Mouse (Mus musculus) olfactory bulb, adult 2 months (tissue): ENCODE data around the gene Psmf1. TPM values are rescaled to one million over a fixed set of nuclear protein-coding genes. Genes with fewer than 3 reads are reported as not detected.

Experiments
- H3K27ac ChIP-seq: fragments of 200-500 bp; 2 replicates; pipeline ENCODE4 v1.5.1; 2012; ENCODE audit warnings: low read depth, low read length; ENCODE audit not compliant: insufficient read depth
- H3K4me1 ChIP-seq: fragments of 200-500 bp; 2 replicates; pipeline ENCODE4 v1.6.1; 2012; ENCODE audit warnings: low read length; ENCODE audit not compliant: control insufficient read depth, insufficient read depth
- H3K4me3 ChIP-seq: fragments of 200-500 bp; 2 replicates; pipeline ENCODE4 v1.5.1; 2012; ENCODE audit warnings: mild to moderate bottlenecking, low read depth, low read length, moderate library complexity; ENCODE audit not compliant: insufficient read depth
- CTCF ChIP-seq: fragments of 200-500 bp; IDR thresholded peaks from 2 replicates; pipeline ENCODE4 v1.5.1; 2012; ENCODE audit warnings: low read depth, mild to moderate bottlenecking, low read length, moderate library complexity; ENCODE audit not compliant: insufficient read depth
- POLR2A ChIP-seq: fragments of 200-500 bp; IDR thresholded peaks from 2 replicates; pipeline ENCODE4 v1.6.1; 2012; ENCODE audit warnings: mild to moderate bottlenecking, low read depth, low read length, moderate library complexity; ENCODE audit not compliant: insufficient read depth
- WGBS: fragments of 180-500 bp; shearing (Covaris S2); methylation state at CpG from one replicate; pipeline ENCODE4 v1.1.7; 2018; 5-methylcytosine and 5-hydroxymethylcytosine counted together
- polyA plus RNA-seq: library from polyadenylated mRNA; stranded (reverse); fragments of >200 nt; gene quantifications from 2 replicates; pipeline ENCODE4 v1.2.4, GENCODE M21; 2012; ENCODE audit warnings: low replicate concordance; ENCODE audit not compliant: missing spikeins, insufficient read depth, insufficient read length

Gene Psmf1
- not detected in 2 replicates for polyA plus RNA-seq

DNA sequence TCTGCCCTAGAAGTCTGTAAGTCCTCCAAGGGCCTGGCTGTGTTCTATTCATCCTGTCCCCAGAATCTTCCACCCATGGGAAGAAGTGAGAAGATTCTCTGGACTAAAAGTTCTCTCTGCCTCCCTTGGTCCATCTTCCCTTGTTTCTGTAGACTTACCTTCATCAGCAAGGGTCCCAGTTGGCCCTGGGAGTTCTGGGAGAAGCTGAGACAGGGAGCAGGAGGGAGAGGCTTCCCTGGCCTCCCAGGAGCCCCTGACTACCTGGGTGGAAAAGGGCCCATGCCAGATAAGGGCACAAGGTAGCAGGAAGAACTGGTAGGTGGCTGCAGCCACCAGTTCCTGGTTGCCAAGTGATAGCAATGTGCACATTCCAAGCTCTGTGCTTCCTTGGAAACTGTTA lies at the start of gene Psmf1:
Gene Psmf1 (minus strand): TSS at position 342 of the 400 bp plus-strand sequence.
- TF ChIP-seq CTCF (no peak), POLR2A (no peak)
- no peak within 1 kb of the TSS for H3K27ac ChIP-seq
- no peak within 1 kb of the TSS for H3K4me3 ChIP-seq
- peaks cover 6% of the 10 kb centered on the region for H3K4me1 ChIP-seq

DNA sequence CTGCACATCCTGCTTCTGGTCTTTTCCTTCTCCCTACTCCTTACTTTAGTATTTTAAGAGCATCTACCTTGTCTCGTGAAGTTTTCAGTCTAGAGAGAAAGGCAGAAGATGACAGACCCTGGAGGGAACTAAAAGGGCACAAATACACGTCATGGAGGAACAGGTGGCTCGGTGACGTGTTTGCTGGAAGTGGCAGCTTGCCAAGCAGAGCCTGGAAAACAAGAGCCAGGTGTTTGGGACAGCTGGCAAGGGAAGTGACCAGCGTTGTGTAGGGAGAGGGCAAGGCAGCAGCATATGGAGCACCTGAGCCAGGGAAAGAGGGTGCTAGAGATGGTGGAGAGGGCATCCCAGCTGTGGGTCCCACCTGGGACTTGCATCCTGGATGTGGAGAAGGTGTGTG lies 47.2 kb upstream of the Psmf1 start:
- WGBS: 51% methylated on average over 5 of the region's 5 CpGs
- TF ChIP-seq CTCF (no peak), POLR2A (no peak)
- Histone ChIP-seq H3K4me1 (no peaks in the 10 kb centered on the region), H3K27ac (no peak overlapping the region), H3K4me3 (no peak overlapping the region)

DNA sequence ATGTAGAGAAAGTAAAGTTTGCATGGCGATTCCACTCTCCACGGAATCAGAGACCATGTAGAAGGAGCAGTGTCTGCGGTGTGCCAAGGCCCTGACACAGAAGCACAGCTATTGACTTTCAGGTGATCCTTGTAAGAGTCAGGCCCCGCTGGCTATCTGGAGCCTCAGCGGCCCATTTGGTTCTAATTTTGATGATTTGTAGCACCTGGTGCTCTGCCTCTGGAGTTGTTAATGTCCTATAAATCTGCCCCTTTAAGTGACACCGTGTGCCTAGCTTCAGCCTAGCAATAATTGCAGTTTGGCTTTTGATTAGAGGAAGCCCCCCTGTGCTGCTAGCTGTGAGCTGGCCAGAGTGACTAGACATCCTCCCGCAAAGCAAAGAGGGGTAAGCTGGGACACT lies 46.2 kb upstream of the Psmf1 start:
- TF ChIP-seq CTCF: no peak
- TF ChIP-seq POLR2A: no peak
- 73% methylated on average over 7 of the region's 7 CpGs for WGBS
- Histone ChIP-seq H3K27ac (no peak overlapping the region), H3K4me3 (no peak overlapping the region), H3K4me1 (no peaks in the 10 kb centered on the region)

DNA sequence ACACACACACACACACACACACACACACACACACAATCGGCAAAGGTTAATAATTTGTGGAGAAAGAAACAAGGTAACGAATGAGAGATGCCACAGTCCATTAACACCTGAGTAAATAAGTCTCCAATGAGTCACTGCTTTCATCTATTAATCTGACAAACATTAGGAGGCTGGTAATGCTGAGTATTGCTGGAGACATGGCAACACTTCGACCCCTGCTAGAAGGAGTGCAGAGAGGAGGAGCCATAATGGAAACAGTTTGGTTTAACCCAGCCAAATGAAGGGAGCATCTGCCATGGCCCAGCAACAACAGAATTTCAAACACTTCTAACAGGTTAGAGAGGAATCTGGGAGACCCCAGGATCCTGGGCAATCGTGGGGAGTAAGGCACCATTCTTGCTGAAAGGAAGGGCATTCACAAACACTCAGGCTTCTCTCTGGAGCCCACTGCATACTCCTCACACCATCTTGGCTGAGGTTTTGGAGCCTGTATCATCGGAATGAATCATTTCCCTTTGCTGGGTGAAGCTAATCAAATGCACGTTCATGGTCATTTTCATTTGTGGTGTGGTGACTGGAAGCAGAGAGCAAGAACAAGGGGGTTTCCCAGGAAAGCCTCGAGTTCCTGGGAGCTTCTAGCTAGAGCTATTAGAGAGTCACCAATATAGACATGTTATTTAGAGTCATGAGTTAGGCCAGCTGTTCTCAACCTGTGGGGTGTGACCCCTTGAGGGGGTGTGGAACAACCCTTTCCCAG lies 44.4 kb upstream of the Psmf1 start:
- 82% methylated on average over 7 of the region's 7 CpGs for WGBS
- H3K27ac ChIP-seq: no peak overlapping the region
- no peaks in the 10 kb centered on the region for H3K4me1 ChIP-seq
- H3K4me3 ChIP-seq: no peak overlapping the region
- no peak for TF ChIP-seq POLR2A
- TF ChIP-seq CTCF: no peak

DNA sequence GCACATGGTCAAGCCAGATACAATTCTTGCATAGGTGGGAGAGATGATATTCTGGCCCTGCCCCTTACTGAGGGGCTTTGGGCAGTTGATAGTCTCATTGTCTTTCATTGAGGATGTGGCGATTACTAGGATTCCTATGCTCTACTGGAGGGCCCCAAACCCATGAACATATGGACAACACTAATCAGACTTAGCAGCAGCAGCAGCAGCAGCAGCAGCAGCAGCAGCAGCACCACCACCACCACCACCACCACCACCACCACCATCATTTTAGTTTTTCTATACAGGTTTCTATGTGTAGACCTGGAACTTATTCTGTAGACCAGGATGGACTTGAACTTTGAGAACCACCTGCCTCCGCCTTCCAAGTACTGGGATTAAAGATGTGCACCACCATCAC lies 39.5 kb upstream of the Psmf1 start:
- no peak for TF ChIP-seq POLR2A
- no peak for TF ChIP-seq CTCF
- no peak overlapping the region for H3K4me3 ChIP-seq
- 97% methylated on average over 2 of the region's 2 CpGs for WGBS
- no peak overlapping the region for H3K27ac ChIP-seq
- no peaks in the 10 kb centered on the region for H3K4me1 ChIP-seq

DNA sequence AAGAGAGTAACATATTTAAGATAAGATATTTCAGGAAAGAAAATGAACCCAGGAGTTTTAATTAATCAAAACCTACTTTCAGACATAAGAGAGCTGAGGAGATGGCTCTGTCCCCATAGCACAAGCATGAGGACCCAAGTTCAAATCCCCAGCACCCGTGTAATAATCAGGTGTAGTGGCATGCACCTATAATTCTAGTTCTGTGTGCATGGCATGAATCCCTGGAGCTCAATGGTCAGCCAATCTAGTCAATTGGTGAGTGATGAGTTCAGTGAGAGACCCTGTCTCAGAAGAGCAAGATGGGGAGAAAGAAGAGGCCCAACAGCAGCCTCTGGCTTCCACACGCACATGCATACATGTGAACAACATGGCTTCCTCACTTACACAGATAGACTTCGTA lies 33.4 kb upstream of the Psmf1 start:
- 93% methylated on average over 3 of the region's 3 CpGs for WGBS
- TF ChIP-seq POLR2A (no peak), CTCF (no peak)
- no peak overlapping the region for H3K4me3 ChIP-seq
- H3K4me1 ChIP-seq: no peaks in the 10 kb centered on the region
- no peak overlapping the region for H3K27ac ChIP-seq

DNA sequence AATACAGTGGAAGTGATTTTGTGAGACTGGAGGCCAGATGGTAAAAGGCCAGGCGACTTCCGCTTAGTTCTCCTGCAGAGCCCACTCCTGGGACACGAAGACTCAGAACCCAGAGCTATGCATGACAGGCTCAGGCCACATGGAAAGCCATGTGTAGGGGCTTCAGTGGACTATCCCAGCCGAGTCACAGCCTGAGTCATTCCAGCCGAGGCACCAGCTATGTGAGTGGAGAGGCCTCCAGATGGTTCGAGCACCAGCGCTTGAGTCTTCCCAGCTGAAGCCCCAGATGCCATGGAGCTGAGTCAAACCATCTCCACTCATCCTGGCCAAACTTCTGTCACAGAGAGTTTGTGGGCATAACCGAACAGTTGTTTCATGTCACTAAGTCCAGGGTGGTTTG lies 29.5 kb upstream of the Psmf1 start:
- Histone ChIP-seq H3K4me1 (no peaks in the 10 kb centered on the region), H3K27ac (no peak overlapping the region), H3K4me3 (no peak overlapping the region)
- WGBS: 87% methylated on average over 8 of the region's 8 CpGs
- TF ChIP-seq CTCF (no peak), POLR2A (no peak)

DNA sequence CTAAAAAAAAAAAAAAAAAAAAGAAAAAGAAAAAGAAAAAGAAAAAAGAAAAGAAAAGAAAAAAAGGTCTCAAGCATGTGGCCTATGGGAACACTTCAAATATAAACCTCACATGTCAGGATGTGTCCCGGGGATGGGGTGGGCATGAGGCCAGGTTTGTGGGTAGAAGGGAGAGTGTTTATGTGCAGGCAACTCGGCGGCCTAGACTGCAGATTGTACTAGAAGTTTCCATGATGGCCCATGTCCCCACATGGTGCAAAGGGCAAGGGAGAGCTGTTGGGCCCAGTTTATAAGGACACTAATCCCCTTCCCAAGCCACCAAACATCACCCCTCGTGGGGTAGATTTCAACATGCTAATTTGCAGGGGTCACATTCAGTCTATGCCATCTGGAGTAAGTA lies 28.2 kb upstream of the Psmf1 start:
- no peak for TF ChIP-seq CTCF
- no peak for TF ChIP-seq POLR2A
- Histone ChIP-seq H3K4me3 (no peak overlapping the region), H3K27ac (no peak overlapping the region), H3K4me1 (no peaks in the 10 kb centered on the region)
- WGBS: 80% methylated on average over 4 of the region's 4 CpGs

DNA sequence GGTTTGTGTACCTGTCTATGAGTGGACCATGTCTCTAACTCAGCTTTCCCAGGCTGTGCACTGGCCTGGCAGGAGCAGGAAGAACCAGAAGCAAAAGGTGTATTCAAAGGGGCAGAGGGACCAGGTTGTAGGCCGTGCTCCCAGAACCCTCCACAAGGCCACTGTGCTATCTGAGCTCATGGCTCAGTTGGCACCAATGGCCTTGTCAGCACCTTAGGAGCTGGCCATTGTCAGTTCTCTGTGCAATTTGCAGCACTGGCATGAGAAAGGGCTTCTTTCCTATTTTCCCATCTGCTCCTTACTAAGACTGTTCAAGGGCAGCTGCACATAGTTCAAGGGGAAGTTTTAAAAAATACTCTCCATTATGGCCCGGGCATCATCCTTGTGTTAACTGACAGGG lies 20.6 kb upstream of the Psmf1 start:
- no peaks in the 10 kb centered on the region for H3K4me1 ChIP-seq
- H3K4me3 ChIP-seq: no peak overlapping the region
- TF ChIP-seq POLR2A (no peak), CTCF (no peak)
- H3K27ac ChIP-seq: no peak overlapping the region
- 95% methylated on average over 2 of the region's 2 CpGs for WGBS
